Mouse (Mus musculus) midbrain, embryonic 10.5 days (tissue): ENCODE measurements at regions not wholly inside any gene's neighbourhood (a gene's known extent, or its start where the extent isn't known, plus 50 kb on each side); places are given as distances from the start of the nearest gene placed in this dataset.
"Not testable (repeated sequence)": the region's sequence is repeated elsewhere in the genome, so short reads cannot be mapped to it uniquely, and the experiment has no call there.

Source experiments
- DNase-seq: peaks from one replicate; pipeline ENCODE4 v3.0.0-alpha.2; 2017; ENCODE audit warnings: low spot score
- H3K27ac ChIP-seq: fragments of 300-500 bp; sonication (generic); replicated peaks from 2 replicates; pipeline ENCODE4 v1.5.1; 2016; ENCODE audit warnings: mild to moderate bottlenecking
- H3K27me3 ChIP-seq: fragments of 300-500 bp; sonication (generic); 2 replicates; pipeline ENCODE4 v1.6.1; 2016; ENCODE audit warnings: low read depth, mild to moderate bottlenecking; ENCODE audit not compliant: poor library complexity, severe bottlenecking
- H3K36me3 ChIP-seq: fragments of 300-500 bp; sonication (generic); 2 replicates; pipeline ENCODE4 v1.6.1; 2016; ENCODE audit warnings: mild to moderate bottlenecking, moderate library complexity
- H3K4me1 ChIP-seq: fragments of 300-500 bp; sonication (generic); 2 replicates; pipeline ENCODE4 v1.6.1; 2016
- H3K4me3 ChIP-seq: fragments of 300-500 bp; sonication (generic); 2 replicates; pipeline ENCODE4 v1.5.1; 2016; ENCODE audit warnings: mild to moderate bottlenecking, moderate library complexity
- H3K9me3 ChIP-seq: fragments of 300-500 bp; sonication (generic); replicated peaks from 2 replicates; pipeline ENCODE4 v1.6.1; 2016; ENCODE audit warnings: mild to moderate bottlenecking
- WGBS: fragments of 180-500 bp; shearing (Covaris S2); methylation state at CpG from one replicate; pipeline ENCODE4 v1.1.7; 2016; 5-methylcytosine and 5-hydroxymethylcytosine counted together

- H3K4me1 ChIP-seq = no peaks in the 10 kb centered on the region
- H3K27me3 ChIP-seq = no peaks in the 10 kb centered on the region
- 90% methylated on average over 2 of the region's 2 CpGs for WGBS
- H3K4me3 ChIP-seq = no peak overlapping the region
- DNase-seq = no peak
- no peaks in the 10 kb centered on the region for H3K9me3 ChIP-seq
- H3K27ac ChIP-seq = no peak overlapping the region
- H3K36me3 ChIP-seq = no peaks in the 10 kb centered on the region
Observed at GRCm38 (mm10) chr8:40071131-40071530, 603.7 kb upstream of the Adam24 start.

- not testable (repeated sequence) for H3K9me3 ChIP-seq, H3K27me3 ChIP-seq, H3K27ac ChIP-seq, H3K36me3 ChIP-seq, DNase-seq, H3K4me1 ChIP-seq, H3K4me3 ChIP-seq
Observed at GRCm38 (mm10) chr8:40080976-40081375, 593.9 kb upstream of the Adam24 start.

- no peaks in the 10 kb centered on the region for H3K9me3 ChIP-seq
- no peaks in the 10 kb centered on the region for H3K27me3 ChIP-seq
- 62% methylated on average over 1 of the region's 1 CpGs for WGBS
- no peaks in the 10 kb centered on the region for H3K36me3 ChIP-seq
- no peaks in the 10 kb centered on the region for H3K4me1 ChIP-seq
- H3K4me3 ChIP-seq = no peak overlapping the region
- no peak overlapping the region for H3K27ac ChIP-seq
- no peak for DNase-seq
Observed at GRCm38 (mm10) chr8:40084129-40084528, 590.7 kb upstream of the Adam24 start.

- no peak for DNase-seq
- no peaks in the 10 kb centered on the region for H3K27me3 ChIP-seq
- H3K27ac ChIP-seq = no peak overlapping the region
- no peak overlapping the region for H3K4me3 ChIP-seq
- no peaks in the 10 kb centered on the region for H3K9me3 ChIP-seq
- H3K36me3 ChIP-seq = no peaks in the 10 kb centered on the region
- WGBS = 90% methylated on average over 4 of the region's 4 CpGs
- H3K4me1 ChIP-seq = no peaks in the 10 kb centered on the region
Observed at GRCm38 (mm10) chr8:40089377-40089776, 585.5 kb upstream of the Adam24 start.

- H3K4me3 ChIP-seq = no peak overlapping the region
- no peak for DNase-seq
- no peaks in the 10 kb centered on the region for H3K27me3 ChIP-seq
- no peaks in the 10 kb centered on the region for H3K4me1 ChIP-seq
- no peak overlapping the region for H3K27ac ChIP-seq
- 83% methylated on average over 3 of the region's 3 CpGs for WGBS
- no peaks in the 10 kb centered on the region for H3K9me3 ChIP-seq
- H3K36me3 ChIP-seq = no peaks in the 10 kb centered on the region
Observed at GRCm38 (mm10) chr8:40124402-40124801, 550.5 kb upstream of the Adam24 start.

GRCm38 (mm10) chr8:40127141-40127540 is 547.7 kb upstream of the Adam24 start:
- Histone ChIP-seq H3K4me3 (no peak overlapping the region), H3K27me3 (no peaks in the 10 kb centered on the region), H3K9me3 (no peaks in the 10 kb centered on the region), H3K4me1 (no peaks in the 10 kb centered on the region), H3K36me3 (no peaks in the 10 kb centered on the region), H3K27ac (no peak overlapping the region)
- DNase-seq = no peak
- 94% methylated on average over 8 of the region's 8 CpGs for WGBS

- WGBS = 30% methylated on average over 9 of the region's 9 CpGs
- no peak overlapping the region for H3K27ac ChIP-seq
- no peaks in the 10 kb centered on the region for H3K27me3 ChIP-seq
- H3K4me3 ChIP-seq = no peak overlapping the region
- DNase-seq = no peak
- no peaks in the 10 kb centered on the region for H3K9me3 ChIP-seq
- no peaks in the 10 kb centered on the region for H3K36me3 ChIP-seq
- no peaks in the 10 kb centered on the region for H3K4me1 ChIP-seq
Observed at GRCm38 (mm10) chr8:40132662-40133257, 542.1 kb upstream of the Adam24 start.

GRCm38 (mm10) chr8:40150911-40151797 is 523.7 kb upstream of the Adam24 start:
- Histone ChIP-seq H3K4me3 (peak overlapping the region; percentile 40), H3K9me3 (no peaks in the 10 kb centered on the region), H3K27me3 (no peaks in the 10 kb centered on the region), H3K4me1 (peaks cover 8% of the 10 kb centered on the region), H3K27ac (0 out of 2 replicates have a peak overlapping the region, but pooled peaks have one; percentile 38), H3K36me3 (no peaks in the 10 kb centered on the region)
- peak; percentile 68 for DNase-seq
- 22% methylated on average over 21 of the region's 21 CpGs for WGBS

- H3K4me1 ChIP-seq = peaks cover 8% of the 10 kb centered on the region
- no peak overlapping the region for H3K4me3 ChIP-seq
- no peaks in the 10 kb centered on the region for H3K36me3 ChIP-seq
- H3K27ac ChIP-seq = no peak overlapping the region
- WGBS = 64% methylated on average over 2 of the region's 2 CpGs
- no peak for DNase-seq
- H3K27me3 ChIP-seq = no peaks in the 10 kb centered on the region
- H3K9me3 ChIP-seq = no peaks in the 10 kb centered on the region
Observed at GRCm38 (mm10) chr8:40152451-40152850, 522.4 kb upstream of the Adam24 start.

- no peak for DNase-seq
- 38% methylated on average over 17 of the region's 17 CpGs for WGBS
Observed at GRCm38 (mm10) chr8:40186715-40187583, 487.9 kb upstream of the Adam24 start.

GRCm38 (mm10) chr8:40187584-40187934 is 487.3 kb upstream of the Adam24 start:
- peaks cover 6% of the 10 kb centered on the region for H3K4me1 ChIP-seq
- WGBS = 5% methylated on average over 5 of the region's 5 CpGs
- no peaks in the 10 kb centered on the region for H3K27me3 ChIP-seq
- no peak for DNase-seq
- no peak overlapping the region; the same call in 1 of the 2 replicates for H3K4me3 ChIP-seq
- H3K9me3 ChIP-seq = no peaks in the 10 kb centered on the region
- H3K36me3 ChIP-seq = no peaks in the 10 kb centered on the region
- H3K27ac ChIP-seq = no peak overlapping the region

More at GRCm38 (mm10) chr8:40186715-40187583, 487.9 kb upstream of the Adam24 start:
- peaks cover 6% of the 10 kb centered on the region for H3K4me1 ChIP-seq
- H3K4me3 ChIP-seq = peak overlapping the region; percentile 43
- no peaks in the 10 kb centered on the region for H3K27me3 ChIP-seq
- H3K27ac ChIP-seq = no peak overlapping the region
- H3K36me3 ChIP-seq = no peaks in the 10 kb centered on the region
- H3K9me3 ChIP-seq = no peaks in the 10 kb centered on the region

- Histone ChIP-seq H3K27ac (no peak overlapping the region), H3K4me1 (no peaks in the 10 kb centered on the region), H3K9me3 (no peaks in the 10 kb centered on the region), H3K4me3 (no peak overlapping the region), H3K27me3 (no peaks in the 10 kb centered on the region), H3K36me3 (no peaks in the 10 kb centered on the region)
- DNase-seq = no peak
Observed at GRCm38 (mm10) chr8:40192266-40192665, 482.6 kb upstream of the Adam24 start.

GRCm38 (mm10) chr8:40193148-40193547 is 481.7 kb upstream of the Adam24 start:
- Histone ChIP-seq H3K27me3 (no peaks in the 10 kb centered on the region), H3K4me1 (no peaks in the 10 kb centered on the region), H3K4me3 (no peak overlapping the region), H3K9me3 (no peaks in the 10 kb centered on the region), H3K36me3 (no peaks in the 10 kb centered on the region), H3K27ac (no peak overlapping the region)
- no peak for DNase-seq
- 59% methylated on average over 1 of the region's 1 CpGs for WGBS
